Mouse (Mus musculus) liver, adult 2 months (tissue): ENCODE measurements around the gene Rab2b. TPM values are rescaled to one million over a fixed set of nuclear protein-coding genes. Genes with fewer than 3 reads are reported as not detected.
A peak's percentile ranks its signal among the peaks of the same experiment; 100 is the strongest.

Source experiments
- DNase-seq: peaks from one replicate; pipeline ENCODE4 v3.0.0-alpha.2; 2011; ENCODE audit warnings: low read depth, low spot score; ENCODE audit errors: extremely low read depth
- H3K27ac ChIP-seq: fragments of 200-500 bp; replicated peaks from 2 replicates; pipeline ENCODE4 v1.5.1; 2012; ENCODE audit warnings: low read depth, mild to moderate bottlenecking, control low read depth, inconsistent platforms, low read length; ENCODE audit not compliant: insufficient read depth
- H3K27me3 ChIP-seq: fragments of 200-500 bp; 2 replicates; pipeline ENCODE4 v1.6.1; 2012; ENCODE audit warnings: mild to moderate bottlenecking, moderate library complexity, low read length, inconsistent platforms; ENCODE audit not compliant: control insufficient read depth, insufficient read depth
- H3K36me3 ChIP-seq: fragments of 200-500 bp; 2 replicates; pipeline ENCODE4 v1.6.1; 2012; ENCODE audit warnings: low read length, inconsistent platforms; ENCODE audit not compliant: control insufficient read depth, insufficient read depth
- H3K4me1 ChIP-seq: fragments of 200-500 bp; 2 replicates; pipeline ENCODE4 v1.6.1; 2011; ENCODE audit warnings: low read length; ENCODE audit not compliant: control insufficient read depth, insufficient read depth
- H3K4me3 ChIP-seq: fragments of 200-500 bp; 2 replicates; pipeline ENCODE4 v1.5.1; 2011; ENCODE audit warnings: low read depth, mild to moderate bottlenecking, control low read depth, low read length, moderate library complexity; ENCODE audit not compliant: insufficient read depth
- H3K79me2 ChIP-seq: fragments of 200-500 bp; 2 replicates; pipeline ENCODE4 v1.6.1; 2012; ENCODE audit warnings: inconsistent platforms, mild to moderate bottlenecking, low read length, moderate library complexity; ENCODE audit not compliant: control insufficient read depth, insufficient read depth
- H3K9ac ChIP-seq: fragments of 200-500 bp; 2 replicates; pipeline ENCODE4 v1.6.1; 2012; ENCODE audit warnings: low read depth, mild to moderate bottlenecking, control low read depth, inconsistent platforms, low read length
- CTCF ChIP-seq: fragments of 200-500 bp; IDR thresholded peaks from 2 replicates; pipeline ENCODE4 v1.5.1; 2011; ENCODE audit warnings: low read depth, low read length, control low read depth
- POLR2A ChIP-seq: fragments of 200-500 bp; IDR thresholded peaks from 2 replicates; pipeline ENCODE4 v1.6.1; 2011; ENCODE audit warnings: low read length, control low read depth; ENCODE audit not compliant: insufficient read depth; ENCODE audit errors: extremely low read depth
- WGBS: fragments of 180-500 bp; shearing (Covaris S2); methylation state at CpG from one replicate; pipeline ENCODE4 v1.1.7; 2018; 5-methylcytosine and 5-hydroxymethylcytosine counted together
- polyA plus RNA-seq: library from polyadenylated mRNA; depleted of rRNA; stranded (reverse); fragments of >200 nt; gene quantifications from 2 replicates; pipeline ENCODE4 v1.2.3, GENCODE M21; 2012; rRNA removed
- total RNA-seq: library from RNA; depleted of rRNA; stranded (reverse); fragments of >200 nt; gene quantifications from 2 replicates; pipeline ENCODE4 v1.2.3, GENCODE M21; 2014; rRNA removed

Rab2b gene
- total RNA-seq = 1.3 and 1.7 TPM in 2 replicates
- polyA plus RNA-seq = 1.7 and 2.3 TPM in 2 replicates

- Histone ChIP-seq H3K36me3 (no peaks in the 10 kb centered on the region; the same call in 1 of the 2 replicates), H3K79me2 (peaks cover 6% of the 10 kb centered on the region; the same call in 1 of the 2 replicates), H3K4me1 (peaks cover 9% of the 10 kb centered on the region; the same call in 1 of the 2 replicates), H3K27ac (peak within 1 kb of the TSS; percentile 54), H3K4me3 (peak within 1 kb of the TSS; percentile 82), H3K27me3 (no peaks in the 10 kb centered on the region), H3K9ac (peak within 1 kb of the TSS; percentile 84)
- DNase-seq = peak; percentile 92
- peak; percentile 71 for TF ChIP-seq POLR2A
- TF ChIP-seq CTCF = peak; percentile 99
- under 1% methylated on average over 66 of the region's 66 CpGs for WGBS
These were observed at the start of gene Rab2b, which contains the start of gene Tox4 for GRCm38 (mm10) chr14:52278932-52279746. Gene Rab2b, minus strand, starts transcription at chr14:52279545. Gene Tox4, plus strand, starts transcription at chr14:52279146.

DNA sequence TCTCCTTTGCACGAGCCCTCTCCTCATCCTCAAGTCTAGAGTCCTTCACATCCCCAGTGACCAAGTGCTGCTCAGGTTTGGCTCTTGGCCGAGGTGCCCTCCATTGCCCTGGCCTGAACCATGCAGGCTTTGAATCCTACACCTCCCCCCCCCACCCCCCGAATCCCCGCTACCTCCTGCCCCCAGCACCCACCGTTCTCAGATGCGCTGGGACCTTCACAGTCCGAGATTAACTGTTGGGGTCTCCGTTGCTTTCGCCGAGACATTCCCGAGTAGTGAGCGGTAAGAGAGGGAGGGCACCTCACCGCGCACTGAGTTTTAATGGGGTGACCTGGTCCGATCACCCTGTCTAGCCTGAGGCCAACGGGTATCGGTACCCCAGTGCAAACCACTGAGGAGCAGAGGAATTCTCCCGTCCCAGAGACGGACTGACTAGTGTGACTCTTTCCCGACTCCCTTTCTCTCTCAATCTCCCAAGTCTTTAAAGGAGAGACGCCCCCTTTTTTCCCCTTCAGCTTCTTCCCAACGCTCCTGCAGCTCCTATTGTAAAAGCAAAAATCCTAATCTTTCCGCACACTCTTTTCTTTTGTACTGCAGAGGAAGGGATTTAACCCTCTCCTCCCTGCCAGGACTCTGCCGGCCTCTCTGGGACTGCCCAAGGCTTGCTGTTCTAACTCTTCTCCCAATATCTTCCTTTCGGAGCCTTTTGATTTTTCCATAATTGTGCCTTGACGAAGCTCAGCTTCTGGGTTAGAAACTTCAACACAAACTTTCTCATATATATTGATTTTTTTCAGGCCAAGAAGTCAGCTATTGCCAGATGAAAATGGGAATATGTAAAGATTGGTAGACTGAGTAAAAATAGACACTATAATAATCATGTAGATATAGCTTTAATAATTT lies 48.8 kb upstream of the Rab2b start, which contains the start of gene Sall2:
TSS of gene Sall2 (minus strand) at position 853 of the 903 bp plus-strand sequence.
- H3K4me1 ChIP-seq = peaks cover 2% of the 10 kb centered on the region; the same call in 1 of the 2 replicates
- DNase-seq = no peak
- H3K9ac ChIP-seq = no peak within 1 kb of the TSS
- no peaks in the 10 kb centered on the region for H3K36me3 ChIP-seq
- H3K27ac ChIP-seq = no peak within 1 kb of the TSS
- H3K27me3 ChIP-seq = peaks cover 12% of the 10 kb centered on the region; the same call in 1 of the 2 replicates
- WGBS = 4% methylated on average over 26 of the region's 26 CpGs
- no peaks in the 10 kb centered on the region for H3K79me2 ChIP-seq
- TF ChIP-seq CTCF (no peak), POLR2A (no peak)
- no peak within 1 kb of the TSS for H3K4me3 ChIP-seq

- Histone ChIP-seq H3K4me3 (no peak overlapping the region), H3K27ac (no peak overlapping the region), H3K4me1 (peaks cover 2% of the 10 kb centered on the region; the same call in 1 of the 2 replicates), H3K36me3 (no peaks in the 10 kb centered on the region), H3K9ac (no peak overlapping the region), H3K79me2 (no peaks in the 10 kb centered on the region), H3K27me3 (peaks cover 12% of the 10 kb centered on the region; the same call in 1 of the 2 replicates)
- TF ChIP-seq POLR2A = no peak
- TF ChIP-seq CTCF = no peak
- no peak for DNase-seq
- 10% methylated on average over 14 of the region's 14 CpGs for WGBS
These were observed 48.1 kb upstream of the Rab2b start for GRCm38 (mm10) chr14:52327375-52327901.

GRCm38 (mm10) chr14:52325890-52326289 lies 46.5 kb upstream of the Rab2b start:
- H3K36me3 ChIP-seq = no peaks in the 10 kb centered on the region
- H3K4me3 ChIP-seq = no peak overlapping the region
- H3K79me2 ChIP-seq = no peaks in the 10 kb centered on the region
- DNase-seq = no peak
- H3K4me1 ChIP-seq = peaks cover 2% of the 10 kb centered on the region; the same call in 1 of the 2 replicates
- 36% methylated on average over 4 of the region's 4 CpGs for WGBS
- peaks cover 12% of the 10 kb centered on the region; the same call in 1 of the 2 replicates for H3K27me3 ChIP-seq
- H3K9ac ChIP-seq = no peak overlapping the region
- TF ChIP-seq POLR2A = no peak
- 0 out of 2 replicates have a peak, but pooled peaks have one; percentile 3 for TF ChIP-seq CTCF
- H3K27ac ChIP-seq = no peak overlapping the region

- Histone ChIP-seq H3K27ac (no peak overlapping the region), H3K27me3 (no peaks in the 10 kb centered on the region), H3K4me1 (no peaks in the 10 kb centered on the region), H3K4me3 (no peak overlapping the region), H3K9ac (no peak overlapping the region), H3K36me3 (no peaks in the 10 kb centered on the region), H3K79me2 (no peaks in the 10 kb centered on the region)
- 56% methylated on average over 6 of the region's 6 CpGs for WGBS
- TF ChIP-seq POLR2A (no peak), CTCF (no peak)
- no peak for DNase-seq
These were observed 40.0 kb upstream of the Rab2b start for GRCm38 (mm10) chr14:52319361-52319760.
